Mouse (Mus musculus) bone marrow, adult 2 months (tissue): ENCODE results near the gene Stn1.

Source experiments
- CTCF ChIP-seq: fragments of 200-500 bp; IDR thresholded peaks from 2 replicates; pipeline ENCODE4 v1.5.1; 2011; ENCODE audit warnings: low read length, control low read depth; ENCODE audit not compliant: control insufficient read depth, insufficient read depth
- POLR2A ChIP-seq: fragments of 200-500 bp; IDR thresholded peaks from 2 replicates; pipeline ENCODE4 v1.6.1; 2011; ENCODE audit warnings: low read depth, mild to moderate bottlenecking, control low read depth, low read length, borderline replicate concordance; ENCODE audit not compliant: control insufficient read depth

DNA sequence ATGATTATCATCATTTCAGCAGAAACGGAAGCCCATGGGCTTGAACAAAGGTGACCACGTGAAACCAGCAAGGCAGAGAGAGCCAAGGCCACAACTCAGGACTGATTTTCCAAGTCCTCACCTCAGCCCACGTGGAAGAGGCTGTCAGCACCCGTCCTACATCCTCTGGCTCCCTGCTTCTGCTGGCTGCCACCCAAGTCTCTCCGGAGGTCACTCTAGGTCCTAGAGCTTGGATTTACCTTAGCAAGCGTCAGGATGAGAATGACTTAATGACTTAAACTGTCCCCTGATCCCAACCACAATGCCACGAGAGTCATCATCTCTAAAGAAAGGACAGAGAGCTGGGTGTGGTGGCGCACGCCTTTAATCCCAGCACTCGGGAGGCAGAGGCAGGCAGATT is 84.6 kb downstream of the Stn1 start:
- TF ChIP-seq POLR2A (no peak), CTCF (no peak)
